ENCODE assay signal across 34 mouse cellular contexts in the genomic region with DNA sequence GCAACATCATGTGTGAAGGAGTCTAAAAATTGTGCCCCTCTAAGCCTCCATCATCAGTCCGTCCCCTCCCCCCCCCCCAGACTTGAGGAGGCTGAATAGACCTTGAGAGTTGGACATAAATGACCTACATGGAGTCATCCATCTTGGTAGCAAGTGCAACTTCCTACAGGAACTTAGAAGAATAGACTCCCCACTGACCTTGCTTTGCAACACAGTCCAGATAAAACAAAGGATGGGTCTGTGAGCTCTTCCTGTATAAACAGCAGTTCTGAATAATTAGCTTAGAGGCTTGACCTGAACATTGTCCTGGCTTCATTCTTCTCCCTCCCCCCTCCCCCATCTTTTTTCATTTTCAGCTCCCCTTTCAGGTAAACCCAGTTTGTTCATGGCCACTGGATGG.
"Had no signal": no experiment of that assay in that cellular context is flagged by ENCODE, and none has a peak within 500 bp of the region (broad histone marks: within the 10 kb centered on the region; RNA-seq: fewer than 3 reads in every experiment).

No protein-coding gene starts in this region.

- H3K36me3 ChIP-seq: heart, embryonic 12.5 days; heart, embryonic 13.5 days; heart, embryonic 15.5 days; hindbrain, embryonic 10.5 days; hindbrain, embryonic 12.5 days; hindbrain, embryonic 13.5 days; hindbrain, embryonic 15.5 days; intestine, embryonic 15.5 days; kidney, embryonic 15.5 days had no signal

- H3K9ac ChIP-seq: heart, embryonic 12.5 days; heart, embryonic 13.5 days; heart, embryonic 15.5 days; hindbrain, embryonic 12.5 days; hindbrain, embryonic 13.5 days; hindbrain, embryonic 15.5 days; intestine, embryonic 15.5 days; kidney, embryonic 15.5 days had no signal

- H3K9me3 ChIP-seq: heart, embryonic 12.5 days; heart, embryonic 13.5 days; heart, embryonic 15.5 days; hindbrain, embryonic 10.5 days; hindbrain, embryonic 12.5 days; hindbrain, embryonic 13.5 days; hindbrain, embryonic 15.5 days; intestine, embryonic 15.5 days; kidney, embryonic 15.5 days had no signal

- H3K4me3 ChIP-seq: heart, embryonic 12.5 days; heart, embryonic 13.5 days; heart, embryonic 15.5 days; hindbrain, embryonic 10.5 days; hindbrain, embryonic 12.5 days; hindbrain, embryonic 13.5 days; hindbrain, embryonic 15.5 days; intestine, embryonic 15.5 days; kidney, embryonic 15.5 days; layer of hippocampus, adult 2 months; left cerebral cortex, adult 2 months had no signal

- H3K27me3 ChIP-seq: heart, embryonic 12.5 days; heart, embryonic 13.5 days; heart, embryonic 15.5 days; hindbrain, embryonic 12.5 days; hindbrain, embryonic 13.5 days; hindbrain, embryonic 15.5 days; intestine, embryonic 15.5 days; kidney, embryonic 15.5 days had no signal

- H3K4me2 ChIP-seq: heart, embryonic 11.5 days; heart, embryonic 12.5 days; heart, embryonic 13.5 days; heart, embryonic 15.5 days; hindbrain, embryonic 12.5 days; hindbrain, embryonic 13.5 days; hindbrain, embryonic 15.5 days; intestine, embryonic 15.5 days; kidney, embryonic 15.5 days had no signal

- H3K27ac ChIP-seq: heart, embryonic 13.5 days; heart, embryonic 15.5 days; hindbrain, embryonic 10.5 days; hindbrain, embryonic 12.5 days; hindbrain, embryonic 13.5 days; hindbrain, embryonic 15.5 days; hindbrain, postnatal 0 days; intestine, embryonic 15.5 days; kidney, embryonic 15.5 days; kidney, postnatal 0 days; layer of hippocampus, adult 2 months; left cerebral cortex, adult 2 months had no signal

- ATAC-seq: hindbrain, embryonic 16.5 days; hindbrain, postnatal 0 days; inflammation-experienced regulatory T-cells, adult 6 months; intestine, embryonic 15.5 days; intestine, embryonic 16.5 days; intestine, postnatal 0 days had no signal

- H3K4me1 ChIP-seq: heart, embryonic 12.5 days; heart, embryonic 13.5 days; heart, embryonic 15.5 days; hindbrain, embryonic 10.5 days; hindbrain, embryonic 12.5 days; hindbrain, embryonic 13.5 days; hindbrain, embryonic 15.5 days; intestine, embryonic 15.5 days; kidney, embryonic 15.5 days had no signal

- DNase-seq: heart, postnatal 10 days; heart, postnatal 14 days; heart, postnatal 36 days; heart, postnatal 4 days; kidney, adult 11 months; kidney, adult 18-20 months; kidney, adult 2 months; kidney, adult 8-10 months; kidney, adult 9 months; kidney, postnatal 10 days; kidney, postnatal 14 days; kidney, postnatal 25 days; kidney, postnatal 36 days; kidney, postnatal 4 days; layer of hippocampus, adult 9-11 months; layer of hippocampus, postnatal 36 days had no signal
